Mouse (Mus musculus) layer of hippocampus, postnatal 14 days (tissue): ENCODE results near the gene Afmid. TPM values are rescaled to one million over a fixed set of nuclear protein-coding genes. Genes with fewer than 3 reads are reported as not detected.
"Not testable (repeated sequence)": the region's sequence is repeated elsewhere in the genome, so short reads cannot be mapped to it uniquely, and the experiment has no call there.

Experiments used
- DNase-seq, 2 experiments: peaks; one replicate each; pipeline ENCODE4 v3.0.0; 2021 to 2022; ENCODE audit warnings: low spot score in 2 of 2, mixed read lengths in 1 of 2
- total RNA-seq, 2 experiments: library from RNA; stranded (reverse); gene quantifications; 2 replicates each; pipeline ENCODE4 v1.2.3; 2021

Gene Afmid
- total RNA-seq, 2 experiments from 2014 or later, result 4.2 to 4.5 TPM

DNA sequence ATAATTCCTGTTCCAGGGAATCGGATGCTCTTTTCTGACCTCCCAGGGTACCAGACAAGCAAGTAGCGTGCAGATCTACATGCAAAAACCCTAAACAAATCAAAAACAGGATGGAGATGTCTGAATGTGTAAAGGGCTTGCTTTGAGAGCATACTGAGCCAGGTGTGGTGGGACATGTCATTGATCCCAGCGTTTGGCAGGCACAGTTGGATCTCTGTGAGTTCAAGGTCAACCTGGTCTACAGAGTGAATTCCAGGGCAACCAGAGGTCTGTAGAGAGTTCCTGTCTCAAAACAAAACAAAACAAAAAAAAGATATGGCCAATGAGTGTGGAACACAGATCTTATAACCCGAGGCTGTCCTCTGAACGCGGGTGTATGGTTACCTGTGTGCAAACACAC, 2.3 kb upstream of the Afmid start:
- DNase-seq, result no peak

GRCm38 (mm10) chr11:117824060-117824969, 1.4 kb upstream of the Afmid start:
- DNase-seq, result peak; percentile 75 to 89

- no peak for DNase-seq
Observed at GRCm38 (mm10) chr11:117826164-117826563, 440 bp downstream of the Afmid start.

DNA sequence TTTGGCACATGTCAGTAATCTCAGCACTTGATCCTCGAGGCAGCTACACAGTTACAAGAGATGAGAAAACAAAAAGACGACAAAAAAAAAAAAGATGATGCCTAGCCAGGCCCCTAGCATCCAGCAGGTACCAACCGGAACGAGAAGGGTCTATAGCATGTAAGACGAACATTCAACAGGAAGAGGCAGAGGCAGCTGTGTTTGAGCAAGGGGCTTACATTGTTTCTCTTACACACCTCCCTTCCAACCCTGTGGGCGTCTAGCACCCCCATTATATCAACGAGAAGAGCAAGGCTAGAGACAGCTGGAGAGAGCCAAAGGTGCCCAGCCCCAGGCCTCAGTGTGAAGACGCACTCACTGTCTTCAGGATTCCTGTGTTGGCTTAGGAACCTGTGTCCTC, 1.2 kb downstream of the Afmid start:
- no peak for DNase-seq

DNA sequence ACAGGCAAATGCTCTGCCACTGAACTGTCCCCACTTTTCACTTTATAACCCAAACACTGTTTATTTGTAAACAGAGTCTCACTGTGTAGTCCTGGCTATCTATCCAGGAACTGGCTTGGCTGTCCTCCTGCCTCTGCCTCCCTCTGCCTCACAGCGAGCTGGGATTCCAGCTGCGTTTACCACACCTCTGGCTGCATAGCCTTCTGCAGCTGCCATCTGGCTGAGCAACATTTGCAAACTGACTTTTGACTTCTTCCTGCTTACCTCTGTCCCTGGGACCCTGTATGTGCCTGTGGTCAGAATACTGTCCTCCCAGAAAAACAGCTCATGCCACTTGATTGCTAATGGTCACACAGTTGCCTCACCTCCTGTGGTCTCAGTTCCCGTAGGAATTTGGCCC, 1.7 kb downstream of the Afmid start:
- no peak for DNase-seq

DNA sequence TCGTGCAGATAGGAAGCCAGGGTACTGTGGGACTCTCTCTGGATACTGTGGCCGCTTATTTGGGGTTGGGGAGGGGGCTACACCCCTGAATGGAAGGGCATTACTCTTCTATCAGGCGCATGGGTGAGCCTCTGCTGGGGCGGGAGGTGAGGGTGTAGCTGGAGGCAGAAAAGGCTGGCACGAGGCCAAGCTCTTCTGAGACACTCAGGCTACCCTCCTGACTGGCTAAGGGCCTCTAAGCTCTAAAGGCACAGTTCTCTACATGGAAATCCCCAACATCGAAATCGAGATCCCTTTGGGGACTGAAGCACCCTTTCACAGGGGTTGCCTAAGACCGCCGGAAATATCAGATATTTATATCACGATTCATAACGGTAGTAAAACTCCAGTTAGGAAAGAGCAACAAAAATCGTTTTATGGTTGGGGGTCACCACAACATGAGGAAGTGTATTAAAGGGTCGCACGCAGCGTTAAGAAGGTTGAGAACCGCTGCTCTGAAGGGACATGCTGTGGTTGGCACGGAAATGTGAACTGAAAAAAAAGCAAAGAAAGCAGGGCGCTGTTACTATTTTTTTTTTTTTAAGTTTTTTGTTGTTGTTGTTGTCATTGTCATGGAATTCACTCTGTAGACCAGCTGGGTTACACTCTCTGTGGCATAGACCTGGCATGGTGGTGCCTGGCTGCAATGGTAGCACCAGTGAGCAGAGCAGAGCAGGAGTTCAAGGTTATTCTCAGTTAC, 2.6 kb downstream of the Afmid start:
- DNase-seq, result no peak

DNA sequence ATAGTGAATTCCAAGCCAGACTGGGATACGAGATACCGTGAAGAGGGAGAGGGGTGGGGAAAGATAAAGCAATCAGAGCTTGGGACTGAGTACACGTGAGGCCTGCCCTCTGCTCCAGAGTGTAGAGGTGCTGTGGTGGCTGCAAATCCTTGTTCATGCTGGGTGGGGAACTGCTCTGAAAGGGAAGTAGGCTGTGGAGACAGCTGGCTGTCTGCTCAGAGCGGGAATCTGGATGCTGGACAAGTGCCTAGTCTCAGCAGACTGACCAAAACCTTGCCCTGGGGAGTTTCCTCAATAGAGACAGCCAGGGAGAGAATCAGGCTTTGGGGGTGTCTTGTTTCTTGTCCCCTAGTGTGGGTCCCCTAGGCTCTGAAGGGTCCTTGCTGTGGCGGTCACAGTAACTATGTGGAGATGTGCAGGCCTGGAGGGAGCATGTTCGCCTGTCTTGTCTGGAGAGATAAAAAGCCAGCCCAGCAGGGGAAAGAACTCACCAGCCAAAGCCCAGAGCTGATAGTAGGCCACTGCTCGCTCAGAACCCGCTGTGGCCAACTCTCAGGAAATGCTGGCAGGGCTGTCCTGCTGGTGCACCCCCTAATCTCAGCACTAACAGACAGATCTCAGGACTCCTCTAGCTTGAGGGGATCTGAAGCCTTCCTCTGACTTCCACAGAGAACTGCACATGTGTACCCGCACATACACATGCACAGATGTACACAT, 3.3 kb downstream of the Afmid start:
- no peak for DNase-seq

DNA sequence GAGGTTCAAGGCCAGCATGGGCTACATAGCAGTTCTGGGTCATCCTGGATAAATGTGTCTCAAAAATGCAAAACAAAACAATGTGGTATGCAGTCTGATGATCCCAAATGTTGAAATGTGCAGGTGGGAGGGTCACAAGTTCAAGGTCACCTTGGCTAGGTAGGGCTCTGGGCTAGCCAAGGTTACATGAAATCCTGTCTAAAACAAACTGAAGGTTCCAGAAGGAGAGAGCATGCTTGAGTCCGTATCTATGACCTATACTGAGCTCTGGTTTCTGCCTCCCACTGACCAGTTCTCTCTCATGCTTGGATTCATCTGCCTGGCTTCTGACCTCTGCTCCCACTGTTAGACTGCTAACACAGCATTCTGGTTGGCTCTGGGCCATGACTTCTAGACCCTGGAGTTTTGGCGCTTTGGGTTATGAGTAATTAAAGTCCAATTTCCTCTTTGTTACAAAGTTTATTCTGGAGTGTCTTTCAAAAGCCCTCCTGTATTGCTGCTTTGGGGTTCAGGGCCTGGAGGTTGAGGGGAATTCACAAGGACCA, 4.0 kb downstream of the Afmid start:
- no peak for DNase-seq

DNA sequence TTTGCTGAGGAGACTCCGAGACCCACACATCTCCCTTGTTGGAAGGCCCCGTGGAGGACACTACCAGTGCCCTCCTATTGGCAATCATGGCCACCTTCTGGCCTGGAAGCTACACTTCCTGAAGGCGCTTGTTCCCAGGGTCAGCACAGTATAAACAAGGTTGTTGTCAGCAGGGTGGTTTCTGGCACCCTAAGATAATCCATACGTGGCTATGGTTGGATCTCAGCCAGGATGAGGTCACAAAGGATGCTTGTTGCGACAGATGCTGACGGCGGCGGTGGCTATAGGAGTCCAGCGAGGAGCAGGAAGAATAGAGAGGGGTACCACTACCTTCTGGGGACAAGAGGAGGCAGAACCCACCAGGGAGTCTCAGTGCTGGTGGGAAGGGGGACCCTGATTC, 4.7 kb downstream of the Afmid start:
- no peak for DNase-seq

DNA sequence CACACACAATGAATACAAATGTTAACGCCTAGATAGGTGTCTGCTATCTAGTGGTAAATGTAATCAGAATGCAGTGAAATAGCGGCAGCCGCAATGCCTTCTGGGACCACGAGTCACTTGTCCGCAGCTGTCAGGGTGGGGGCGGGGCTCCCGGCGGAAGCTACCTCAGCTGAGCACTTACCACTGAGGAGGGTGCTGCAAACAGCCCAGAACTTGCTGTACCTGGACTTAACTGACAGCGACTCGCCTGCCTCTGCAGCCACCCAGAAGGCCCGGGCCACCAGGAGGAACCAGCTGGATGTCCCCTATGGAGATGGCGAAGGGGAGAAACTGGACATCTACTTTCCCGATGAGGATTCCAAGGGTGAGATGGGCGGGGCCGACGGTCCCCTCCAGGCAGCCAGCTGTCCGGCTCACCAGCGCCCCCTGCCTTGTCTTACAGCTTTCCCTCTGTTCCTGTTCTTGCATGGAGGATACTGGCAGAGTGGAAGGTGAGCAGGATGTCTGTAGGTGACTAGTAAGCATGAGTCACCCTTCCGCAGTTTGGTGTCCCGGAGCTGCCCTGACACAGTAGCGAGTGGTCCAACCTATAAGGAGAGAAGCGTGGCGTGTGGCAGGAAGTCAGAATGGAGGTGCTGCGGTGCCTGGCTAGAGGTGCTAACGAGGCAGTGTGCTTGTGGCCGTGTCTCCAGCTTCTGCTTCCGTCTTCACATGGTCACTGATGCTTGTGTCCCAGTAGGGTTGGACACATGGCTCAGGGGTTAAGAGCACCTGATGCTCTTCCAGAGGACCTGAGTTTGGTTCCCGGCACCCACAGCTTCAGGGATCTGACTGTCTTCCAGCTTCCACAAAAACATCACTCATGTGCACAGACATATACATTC, 6.6 kb downstream of the Afmid start:
- peak in 1 of 2 experiments; percentile 55 for DNase-seq

DNA sequence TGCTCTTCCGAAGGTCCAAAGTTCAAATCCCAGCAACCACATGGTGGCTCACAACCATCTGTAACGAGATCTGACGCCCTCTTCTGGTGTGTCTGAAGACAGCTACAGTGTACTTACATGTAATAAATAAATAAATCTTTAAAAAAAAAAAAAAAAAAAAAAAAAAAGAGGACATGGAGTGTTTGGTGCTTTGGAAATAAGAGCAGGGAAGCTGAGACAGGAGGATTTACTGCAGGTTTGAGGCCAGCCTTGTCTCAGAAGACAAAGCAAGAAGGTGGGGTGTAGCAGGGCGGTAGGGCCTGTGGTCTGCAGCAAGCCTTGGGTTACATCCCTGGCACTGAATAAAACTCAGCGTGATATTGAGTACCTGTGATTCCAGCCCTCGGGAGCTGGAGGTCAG, 7.8 kb downstream of the Afmid start:
- not testable (repeated sequence) for DNase-seq

- no peak for DNase-seq
Observed at GRCm38 (mm10) chr11:117834086-117834485, 8.4 kb downstream of the Afmid start.

- DNase-seq, result peak in 1 of 2 experiments; percentile 29
Observed at GRCm38 (mm10) chr11:117836306-117836705, 10.6 kb downstream of the Afmid start.

GRCm38 (mm10) chr11:117838572-117838971, 12.8 kb downstream of the Afmid start:
- no peak for DNase-seq

GRCm38 (mm10) chr11:117839021-117839420, 13.3 kb downstream of the Afmid start:
- DNase-seq, result no peak

DNA sequence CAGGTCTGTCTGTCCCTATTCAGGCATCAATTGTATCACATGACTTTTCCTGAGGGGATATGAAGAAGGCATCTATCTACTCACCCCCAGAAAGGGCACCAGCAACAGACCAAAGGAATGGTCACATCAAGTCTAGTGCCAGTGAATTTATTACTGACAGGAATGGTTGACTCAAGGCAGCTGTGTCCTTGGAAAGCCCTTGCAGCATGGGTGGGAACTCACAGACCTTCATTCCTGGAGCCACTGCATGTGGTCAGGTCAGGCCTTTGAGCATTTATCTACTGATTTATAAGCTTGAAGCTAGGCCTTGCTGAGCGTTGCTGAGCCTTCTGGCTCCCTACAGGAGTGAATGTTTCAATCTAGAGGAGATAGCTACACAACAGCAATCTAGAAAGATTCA, 15.2 kb downstream of the Afmid start:
- no peak for DNase-seq

- DNase-seq, result no peak
Observed at GRCm38 (mm10) chr11:117843434-117843833, 17.7 kb downstream of the Afmid start.

DNA sequence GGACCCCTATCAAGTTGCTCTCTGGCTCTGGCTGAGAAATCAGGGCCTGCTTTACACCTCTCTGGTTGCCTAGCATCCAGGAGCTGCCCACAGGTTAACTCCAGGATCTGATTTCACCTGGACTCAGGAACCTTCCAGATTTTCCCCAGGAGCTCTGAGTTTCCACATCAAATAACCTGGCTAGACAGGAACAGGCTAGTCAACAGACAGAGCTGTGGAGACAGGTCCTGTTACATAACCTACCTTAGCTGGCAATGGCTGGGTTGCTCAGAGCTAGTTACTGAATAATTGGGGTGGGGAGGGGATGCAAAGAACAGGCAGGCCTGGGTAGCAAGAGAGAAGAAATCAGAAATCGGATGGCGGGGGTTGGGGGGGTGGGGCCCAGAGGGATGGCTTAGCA, 19.3 kb downstream of the Afmid start:
- DNase-seq, result no peak

- DNase-seq, result no peak
Observed at GRCm38 (mm10) chr11:117845651-117846050, 19.9 kb downstream of the Afmid start.

DNA sequence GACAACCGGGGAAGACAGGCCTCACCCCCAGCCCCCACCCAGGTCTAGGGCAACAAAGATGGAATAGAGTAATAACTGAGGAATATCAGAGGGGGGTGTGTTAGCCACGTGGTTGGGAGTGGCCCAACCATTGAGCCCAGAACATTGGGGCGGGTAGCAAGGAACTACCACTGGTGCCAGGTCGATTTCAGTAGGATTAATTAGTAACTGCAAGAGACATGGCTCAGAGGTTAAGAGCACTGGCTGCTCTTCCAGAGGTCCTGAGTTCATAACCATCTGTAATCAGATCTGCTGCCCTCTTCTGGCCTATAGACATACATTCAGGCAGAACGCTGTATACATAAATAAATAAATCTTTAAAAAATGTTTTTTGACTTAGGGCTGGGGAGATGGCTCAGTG, 20.9 kb downstream of the Afmid start:
- DNase-seq, result no peak
